Mouse (Mus musculus) T-helper 2 cell (primary cell): Measurements from ENCODE around the gene Zfp966.
"Not testable (repeated sequence)": the region's sequence is repeated elsewhere in the genome, so short reads cannot be mapped to it uniquely, and the experiment has no call there.

Experiments
- in situ Hi-C: fragments of 300-600 bp; cut with MboI, MseI; formaldehyde crosslinking; loops from one replicate; pipeline ENCODE4 v1.15.1; 2025; ENCODE audit warnings: high pct_unique_total_duplicates

Gene Zfp966

DNA sequence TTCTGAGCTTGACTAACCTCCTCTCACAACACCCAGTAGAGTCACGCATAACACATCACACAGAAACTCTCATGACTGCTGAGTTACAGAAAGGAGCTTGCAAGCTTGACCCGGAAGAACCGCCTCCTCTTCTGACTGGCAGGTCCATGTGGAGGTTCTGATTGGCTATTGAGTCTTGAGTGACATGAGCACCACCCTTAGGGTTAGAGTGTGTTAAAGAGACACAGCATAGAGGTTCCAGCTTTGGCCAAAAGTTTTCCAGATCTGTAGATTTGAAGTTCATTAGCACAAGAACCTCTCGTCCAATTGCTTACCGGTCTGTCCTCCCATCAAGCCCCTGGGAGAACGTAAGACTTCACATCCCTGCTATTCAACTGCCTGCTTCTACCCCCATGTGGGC, at the start of gene Zfp966:
Gene Zfp966 (minus strand): TSS at position 101 of the 400 bp plus-strand sequence.
- in situ Hi-C loops = not testable (repeated sequence)

DNA sequence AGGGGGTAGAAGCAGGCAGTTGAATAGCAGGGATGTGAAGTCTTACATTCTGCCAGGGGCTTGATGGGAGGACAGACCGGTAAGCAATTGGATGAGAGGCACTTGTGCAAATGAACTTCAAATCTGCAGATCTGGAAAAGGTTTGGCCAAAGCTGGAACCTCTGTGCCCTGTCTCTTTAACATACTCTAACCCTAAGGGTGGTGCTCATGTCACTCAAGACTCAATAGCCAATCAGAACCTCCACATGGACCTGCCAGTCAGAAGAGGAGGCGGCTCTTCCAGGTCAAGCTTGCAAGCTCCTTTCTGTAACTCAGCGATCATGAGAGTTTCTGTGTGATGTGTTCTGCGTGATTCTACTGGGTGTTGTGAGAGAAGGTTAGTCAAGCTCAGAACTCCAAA, 34.1 kb upstream of the Zfp966 start, which contains the start of gene Gm2026:
Gene Gm2026 (plus strand): TSS at position 301 of the 400 bp plus-strand sequence.
- in situ Hi-C loops = not testable (repeated sequence)

DNA sequence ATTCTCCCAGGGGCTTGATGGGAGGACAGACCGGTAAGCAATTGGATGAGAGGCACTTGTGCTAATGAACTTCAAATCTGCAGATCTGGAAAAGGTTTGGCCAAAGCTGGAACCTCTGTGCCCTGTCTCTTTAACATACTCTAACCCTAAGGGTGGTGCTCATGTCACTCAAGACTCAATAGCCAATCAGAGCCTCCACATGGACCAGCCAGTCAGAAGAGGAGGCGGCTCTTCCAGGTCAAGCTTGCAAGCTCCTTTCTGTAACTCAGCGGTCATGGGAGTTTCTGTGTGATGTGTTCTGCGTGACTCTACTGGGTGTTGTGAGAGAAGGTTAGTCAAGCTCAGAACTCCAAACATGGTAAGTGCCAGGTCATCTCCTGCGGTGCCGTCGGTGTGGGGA, 61.9 kb downstream of the Zfp966 start, which contains the start of gene Gm6710:
Gene Gm6710 (plus strand): TSS at position 196 of the 400 bp plus-strand sequence.
- in situ Hi-C loops = not testable (repeated sequence)
